Mouse (Mus musculus): ENCODE measurements at regions not wholly inside any gene's neighbourhood (a gene's known extent, or its start where the extent isn't known, plus 50 kb on each side); places are given as distances from the start of the nearest gene placed in this dataset.
"Not testable (repeated sequence)": the region's sequence is repeated elsewhere in the genome, so short reads cannot be mapped to it uniquely, and the experiment has no call there.

DNA sequence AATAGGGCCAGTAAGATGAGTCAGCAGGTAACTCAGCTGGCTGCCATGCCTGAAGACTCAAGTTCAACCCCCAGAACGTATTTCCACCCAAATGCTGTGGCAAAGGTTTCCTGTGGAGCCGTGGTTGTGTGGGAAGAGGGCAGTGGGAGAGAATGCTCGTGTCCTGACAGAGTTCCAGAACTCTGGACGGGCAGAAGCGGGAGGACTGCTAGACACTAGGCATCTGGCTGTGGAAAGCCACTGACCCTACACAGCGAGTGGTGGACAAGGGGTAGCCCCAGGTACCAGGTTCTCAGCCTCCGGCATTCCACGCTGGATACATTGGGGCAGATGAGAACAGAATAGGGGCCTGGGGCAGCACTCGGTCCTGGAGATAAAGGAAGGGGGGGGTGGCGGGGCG is 69.6 kb upstream of the Acsl3 start:
- no peak for DNase-seq (ENCODE audit: low spot score in 2 of 2)

- DNase-seq (ENCODE audit: low spot score in 2 of 2) = not testable (repeated sequence)
Measured at GRCm38 (mm10) chr1:78588660-78589059, 69.0 kb upstream of the Acsl3 start.

DNA sequence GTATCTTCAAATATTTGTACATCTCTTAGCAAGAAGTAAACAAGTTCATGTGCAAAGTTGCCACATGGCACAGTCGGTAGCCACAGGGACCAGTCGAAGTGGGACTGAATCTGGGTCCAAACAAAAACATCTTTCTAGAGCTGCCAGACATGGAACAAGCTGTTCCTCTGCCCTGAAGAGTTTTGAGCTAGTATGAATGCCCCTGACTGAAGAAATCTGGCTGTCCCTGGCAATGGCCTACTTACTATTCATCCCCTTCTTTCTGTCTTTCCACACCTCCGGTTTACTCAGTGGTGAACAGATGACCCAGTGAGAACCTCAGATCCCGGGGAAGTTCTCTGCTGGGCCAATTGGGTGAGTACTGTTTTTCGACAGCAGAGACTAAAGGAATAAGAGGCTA is 67.1 kb upstream of the Acsl3 start:
- peak in 1 of 2 experiments; percentile 40 for DNase-seq (ENCODE audit: low spot score in 2 of 2)

DNA sequence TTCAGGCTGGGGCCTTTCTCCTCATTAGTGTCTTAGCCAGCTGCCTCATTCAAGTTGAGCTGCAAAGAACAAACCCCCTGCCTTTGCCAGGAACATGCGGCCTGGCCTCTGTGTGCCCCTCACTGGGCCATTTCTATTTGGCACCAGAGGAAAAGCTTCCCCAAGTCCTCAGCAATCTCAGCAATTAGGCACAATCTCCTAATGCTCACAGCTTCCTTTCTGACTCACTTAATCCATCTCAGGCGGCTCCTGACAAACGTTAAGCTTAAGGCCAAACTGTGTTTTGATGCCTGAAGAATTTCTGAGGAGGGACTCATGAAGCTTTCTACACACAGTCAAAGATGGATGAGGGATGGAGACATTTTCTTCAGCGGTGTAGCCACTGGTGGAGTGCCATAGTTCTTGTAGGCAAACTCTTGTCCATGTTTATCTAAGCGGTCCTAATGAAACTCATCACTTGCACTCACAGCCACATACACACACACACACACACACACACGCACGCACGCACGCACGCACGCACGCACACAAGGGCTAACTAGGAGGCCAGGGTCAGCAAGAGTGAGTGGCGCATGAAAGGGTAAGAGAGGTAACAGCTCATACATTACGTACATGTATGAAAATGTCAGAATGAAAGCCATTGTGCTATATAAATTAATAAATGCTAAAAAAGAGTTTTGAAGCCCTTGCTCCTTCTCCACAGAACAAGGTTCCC is 63.5 kb upstream of the Acsl3 start:
- peak; percentile 37 to 51 for DNase-seq (ENCODE audit: low spot score in 2 of 2)

DNA sequence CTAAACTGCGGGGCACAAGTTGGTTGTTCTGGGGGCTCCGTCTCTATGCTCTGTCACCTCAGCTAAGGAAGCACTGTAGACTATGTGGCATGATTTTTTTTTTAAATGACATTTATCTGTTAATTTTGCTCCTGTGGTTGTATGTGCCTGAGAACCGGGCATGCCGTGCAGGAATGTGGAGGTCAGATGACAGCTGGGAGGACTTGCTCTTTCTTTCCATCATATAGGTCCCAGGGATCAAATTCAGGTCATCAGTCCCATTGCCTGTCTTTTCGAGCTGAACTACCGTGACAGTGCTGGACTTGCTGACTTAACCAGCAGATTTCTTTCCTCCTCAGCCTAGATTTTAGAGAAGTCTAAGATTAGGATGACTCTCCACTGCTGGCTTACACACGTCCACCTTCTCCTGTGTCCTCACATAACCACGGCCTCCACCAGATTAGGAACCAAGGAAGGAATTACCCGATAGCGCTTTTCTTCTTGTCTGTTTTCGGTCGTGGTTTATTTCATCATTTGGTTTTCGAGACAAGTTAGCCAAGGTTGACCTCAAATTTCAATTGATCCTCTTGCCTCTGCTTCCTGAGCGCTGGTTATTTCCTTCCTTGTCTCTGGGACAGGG is 62.0 kb upstream of the Acsl3 start:
- no peak for DNase-seq (ENCODE audit: low spot score in 2 of 2)

DNA sequence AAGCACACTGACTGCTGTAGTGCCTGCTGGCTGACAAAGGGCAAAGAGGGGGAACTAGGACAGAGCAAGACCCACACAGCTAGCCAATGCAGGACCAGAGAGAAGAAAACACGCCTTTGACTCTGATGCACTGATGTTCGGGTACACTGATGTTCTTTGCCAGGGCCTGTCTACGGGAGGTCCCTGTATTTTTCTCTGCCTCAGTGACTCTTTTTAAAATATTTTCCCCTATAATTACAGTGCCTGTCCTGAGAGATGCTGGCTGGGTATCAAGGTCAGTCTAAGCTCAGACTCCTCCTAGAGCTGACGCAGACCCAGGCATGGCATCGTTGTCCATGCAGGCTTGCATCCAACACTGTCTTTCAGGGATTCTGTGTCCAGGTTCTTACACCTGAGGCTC is 59.1 kb upstream of the Acsl3 start:
- no peak for DNase-seq (ENCODE audit: low spot score in 2 of 2)

- DNase-seq (ENCODE audit: low spot score in 2 of 2) = no peak
Measured at GRCm38 (mm10) chr1:78600666-78601065, 57.0 kb upstream of the Acsl3 start.

DNA sequence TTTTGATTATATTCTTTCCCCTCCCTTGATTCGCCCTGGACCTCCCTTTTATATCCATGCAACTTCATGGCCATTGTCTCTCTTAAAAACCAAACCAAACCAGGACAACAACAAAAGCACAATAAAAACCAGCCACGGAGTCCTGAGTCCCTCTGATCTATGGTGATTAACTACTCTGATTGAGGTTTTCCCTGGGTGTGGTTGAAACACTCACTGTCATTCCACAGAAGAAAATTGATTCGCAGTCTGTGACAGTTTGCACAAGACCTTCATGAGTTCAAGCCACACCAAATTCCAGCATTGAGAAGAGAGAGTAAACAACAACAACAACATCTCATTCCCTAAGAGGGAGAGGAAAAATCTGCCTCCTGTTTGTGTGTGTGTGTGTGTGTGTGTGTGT is 56.1 kb upstream of the Acsl3 start:
- no peak for DNase-seq (ENCODE audit: low spot score in 2 of 2)

DNA sequence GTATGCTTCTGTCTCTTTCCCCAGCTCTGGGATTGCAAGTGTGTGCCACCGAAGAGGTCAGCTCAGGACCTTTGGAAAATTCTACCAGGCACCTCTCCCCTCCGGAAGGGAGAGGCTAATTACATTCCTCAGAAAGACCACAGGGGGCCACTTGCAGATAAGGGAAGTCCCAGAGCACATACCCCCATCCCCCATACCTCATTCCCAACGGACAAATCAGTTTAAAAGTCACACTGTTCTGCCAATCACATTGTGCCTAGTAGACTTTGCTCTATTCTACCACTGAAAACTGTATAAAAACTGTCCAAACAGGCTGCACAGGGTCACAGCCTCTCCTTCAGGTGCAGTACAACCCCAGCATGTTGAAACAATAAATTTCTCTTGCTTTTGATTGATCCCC is 55.6 kb upstream of the Acsl3 start:
- DNase-seq (ENCODE audit: low spot score in 2 of 2) = no peak

- DNase-seq (ENCODE audit: low spot score in 2 of 2) = no peak
Measured at GRCm38 (mm10) chr1:78602885-78603284, 54.7 kb upstream of the Acsl3 start.

GRCm38 (mm10) chr1:78604820-78605550 is 52.6 kb upstream of the Acsl3 start:
- peak in 1 of 2 experiments; percentile 18 for DNase-seq (ENCODE audit: low spot score in 2 of 2)
